ENCODE assay signal across 15 mouse cellular contexts in genomic region chr9:14187753-14188152, GRCm38 (mm10).
"Had no signal": no experiment of that assay in that cellular context is flagged by ENCODE, and none has a peak within 500 bp of the region (broad histone marks: within the 10 kb centered on the region; RNA-seq: fewer than 3 reads in every experiment).

No protein-coding gene starts in this region.

- DNase-seq: kidney, adult 2 months; kidney, postnatal 36 days; liver; liver, embryonic 13.5 days; liver, postnatal 0 days; lung, postnatal 14 days; right cerebral cortex, adult 18-20 months; right cerebral cortex, postnatal 25 days; thymus, postnatal 36 days had no signal

- H3K36me3 ChIP-seq: limb, embryonic 12.5 days; liver, embryonic 13.5 days; lung, embryonic 15.5 days; midbrain, embryonic 12.5 days; neural tube, embryonic 15.5 days had no signal

- H3K27me3 ChIP-seq: limb, embryonic 12.5 days; liver, embryonic 13.5 days; lung, embryonic 15.5 days; midbrain, embryonic 12.5 days; neural tube, embryonic 15.5 days had no signal

- H3K4me3 ChIP-seq: limb, embryonic 12.5 days; liver, embryonic 13.5 days; lung, embryonic 15.5 days; midbrain, embryonic 12.5 days; myocyte; neural tube, embryonic 15.5 days had no signal

- ATAC-seq: liver, postnatal 0 days; midbrain, embryonic 16.5 days had no signal

- H3K4me1 ChIP-seq: liver, embryonic 13.5 days; lung, embryonic 15.5 days; neural tube, embryonic 15.5 days had no signal

- H3K27ac ChIP-seq: limb, embryonic 12.5 days; liver, embryonic 13.5 days; lung, embryonic 15.5 days; midbrain, embryonic 12.5 days; neural tube, embryonic 15.5 days had no signal

- H3K9me3 ChIP-seq: limb, embryonic 12.5 days; liver, embryonic 13.5 days; lung, embryonic 15.5 days; midbrain, embryonic 12.5 days; neural tube, embryonic 15.5 days had no signal

- H3K4me2 ChIP-seq: limb, embryonic 12.5 days; liver, embryonic 13.5 days; lung, embryonic 15.5 days; midbrain, embryonic 12.5 days; neural tube, embryonic 15.5 days had no signal

- H3K9ac ChIP-seq: limb, embryonic 12.5 days; liver, embryonic 13.5 days; liver, postnatal 0 days; lung, embryonic 15.5 days; midbrain, embryonic 12.5 days; neural tube, embryonic 15.5 days had no signal
